Mouse (Mus musculus): ENCODE results near the gene Acap1. TPM values are rescaled to one million over a fixed set of nuclear protein-coding genes. Genes with fewer than 3 reads are reported as not detected.
"Not testable (repeated sequence)": the region's sequence is repeated elsewhere in the genome, so short reads cannot be mapped to it uniquely, and the experiment has no call there.

Gene Acap1
- polyA plus RNA-seq, 1 experiment from 2014 or later, result 0.90 TPM

- H3K27me3 ChIP-seq (replicated peaks), result peaks cover 13% of the 10 kb centered on the region; the same call in 1 of the 2 replicates
- no peak overlapping the region for H3K27ac ChIP-seq
- 77% methylated on average over 3 of the region's 3 CpGs for WGBS
- H3K4me1 ChIP-seq, result peaks cover 36% of the 10 kb centered on the region
- H3K4me3 ChIP-seq, result no peak overlapping the region
- H3K9ac ChIP-seq, result no peak overlapping the region
- no peaks in the 10 kb centered on the region for H3K36me3 ChIP-seq
- H3K9me3 ChIP-seq, result no peaks in the 10 kb centered on the region
- H3K4me2 ChIP-seq (replicated peaks), result 0 out of 2 replicates have a peak overlapping the region, but pooled peaks have one; percentile 84
- no peak for ATAC-seq (ENCODE audit: low FRiP score, low read depth)
Observed at GRCm38 (mm10) chr11:69878399-69878798, 16.9 kb downstream of the Acap1 start.

- H3K27ac ChIP-seq, result no peak within 1 kb of the TSS
- ATAC-seq (ENCODE audit: low FRiP score, low read depth), result no peak
- H3K4me2 ChIP-seq (replicated peaks), result peak within 1 kb of the TSS; percentile 84
- no peak within 1 kb of the TSS for H3K4me3 ChIP-seq
- 0 out of 2 replicates have a peak within 1 kb of the TSS, but pooled peaks have one; percentile 26 for H3K9ac ChIP-seq
- no peaks in the 10 kb centered on the region for H3K9me3 ChIP-seq
- 94% methylated on average over 11 of the region's 11 CpGs for WGBS
- H3K36me3 ChIP-seq, result no peaks in the 10 kb centered on the region
- peaks cover 36% of the 10 kb centered on the region for H3K4me1 ChIP-seq
- H3K27me3 ChIP-seq (replicated peaks), result peaks cover 13% of the 10 kb centered on the region; the same call in 1 of the 2 replicates
Observed at GRCm38 (mm10) chr11:69877878-69878277, 17.5 kb downstream of the Acap1 start, which contains the start of gene Tmem95. Gene Tmem95 (minus strand): TSS chr11:69878018.

GRCm38 (mm10) chr11:69876867-69877266 is 18.5 kb downstream of the Acap1 start:
- Histone ChIP-seq H3K9me3 (no peaks in the 10 kb centered on the region), H3K4me2 (replicated peaks) (peak overlapping the region; percentile 46), H3K4me1 (peaks cover 36% of the 10 kb centered on the region), H3K27ac (no peak overlapping the region), H3K4me3 (no peak overlapping the region), H3K27me3 (replicated peaks) (peaks cover 7% of the 10 kb centered on the region; the same call in 1 of the 2 replicates), H3K36me3 (no peaks in the 10 kb centered on the region), H3K9ac (0 out of 2 replicates have a peak overlapping the region, but pooled peaks have one; percentile 26)
- ATAC-seq (ENCODE audit: low FRiP score, low read depth), result 0 out of 2 replicates have a peak, but pooled peaks have one; percentile 29
- 1% methylated on average over 12 of the region's 12 CpGs for WGBS

- no peak overlapping the region for H3K9ac ChIP-seq
Observed at GRCm38 (mm10) chr11:69876186-69876585, 19.2 kb downstream of the Acap1 start.

GRCm38 (mm10) chr11:69872451-69872850 is 22.9 kb downstream of the Acap1 start:
- WGBS, result 85% methylated on average over 4 of the region's 4 CpGs
- Histone ChIP-seq H3K27me3 (replicated peaks) (no peaks in the 10 kb centered on the region), H3K36me3 (no peaks in the 10 kb centered on the region), H3K4me2 (replicated peaks) (no peak overlapping the region), H3K9me3 (no peaks in the 10 kb centered on the region), H3K27ac (no peak overlapping the region), H3K4me3 (no peak overlapping the region), H3K9ac (no peak overlapping the region), H3K4me1 (peaks cover 5% of the 10 kb centered on the region)
- ATAC-seq (ENCODE audit: low FRiP score, low read depth), result no peak

More at GRCm38 (mm10) chr11:69876186-69876585, 19.2 kb downstream of the Acap1 start:
- 74% methylated on average over 7 of the region's 7 CpGs for WGBS
- Histone ChIP-seq H3K4me1 (peaks cover 30% of the 10 kb centered on the region), H3K27me3 (replicated peaks) (peaks cover 7% of the 10 kb centered on the region; the same call in 1 of the 2 replicates), H3K4me3 (no peak overlapping the region), H3K36me3 (no peaks in the 10 kb centered on the region), H3K9me3 (no peaks in the 10 kb centered on the region), H3K27ac (no peak overlapping the region), H3K4me2 (replicated peaks) (no peak overlapping the region)
- no peak for ATAC-seq (ENCODE audit: low FRiP score, low read depth)

GRCm38 (mm10) chr11:69871822-69872221 is 23.5 kb downstream of the Acap1 start:
- 90% methylated on average over 7 of the region's 7 CpGs for WGBS

GRCm38 (mm10) chr11:69870289-69871069 is 24.9 kb downstream of the Acap1 start:
- ATAC-seq (ENCODE audit: low FRiP score, low read depth), result no peak
- no peak overlapping the region for H3K4me2 ChIP-seq (replicated peaks)
- WGBS, result 94% methylated on average over 2 of the region's 2 CpGs
- H3K9me3 ChIP-seq, result no peaks in the 10 kb centered on the region
- H3K4me3 ChIP-seq, result no peak overlapping the region
- H3K9ac ChIP-seq, result no peak overlapping the region
- no peak overlapping the region for H3K27ac ChIP-seq
- no peaks in the 10 kb centered on the region for H3K36me3 ChIP-seq
- no peaks in the 10 kb centered on the region for H3K27me3 ChIP-seq (replicated peaks)
- no peaks in the 10 kb centered on the region for H3K4me1 ChIP-seq

More at GRCm38 (mm10) chr11:69871822-69872221, 23.5 kb downstream of the Acap1 start:
- Histone ChIP-seq H3K9me3 (no peaks in the 10 kb centered on the region), H3K27me3 (replicated peaks) (no peaks in the 10 kb centered on the region), H3K4me1 (no peaks in the 10 kb centered on the region), H3K4me3 (no peak overlapping the region), H3K27ac (no peak overlapping the region), H3K4me2 (replicated peaks) (no peak overlapping the region), H3K9ac (no peak overlapping the region), H3K36me3 (no peaks in the 10 kb centered on the region)
- ATAC-seq (ENCODE audit: low FRiP score, low read depth), result no peak

GRCm38 (mm10) chr11:69867335-69867734 is 28.0 kb downstream of the Acap1 start:
- H3K4me2 ChIP-seq (replicated peaks), result no peak overlapping the region
- 68% methylated on average over 9 of the region's 9 CpGs for WGBS
- H3K9me3 ChIP-seq, result no peaks in the 10 kb centered on the region
- H3K27ac ChIP-seq, result no peak overlapping the region
- no peaks in the 10 kb centered on the region for H3K27me3 ChIP-seq (replicated peaks)
- H3K36me3 ChIP-seq, result no peaks in the 10 kb centered on the region
- no peak overlapping the region for H3K4me3 ChIP-seq
- no peaks in the 10 kb centered on the region for H3K4me1 ChIP-seq
- ATAC-seq (ENCODE audit: low FRiP score, low read depth), result no peak
- no peak overlapping the region for H3K9ac ChIP-seq

- WGBS, result 82% methylated on average over 9 of the region's 9 CpGs
- no peak overlapping the region for H3K9ac ChIP-seq
- ATAC-seq (ENCODE audit: low FRiP score, low read depth), result no peak
Observed at GRCm38 (mm10) chr11:69865561-69865960, 29.8 kb downstream of the Acap1 start.

GRCm38 (mm10) chr11:69864138-69864860 is 31.0 kb downstream of the Acap1 start:
- Histone ChIP-seq H3K9ac (no peak overlapping the region), H3K27me3 (replicated peaks) (peaks cover 6% of the 10 kb centered on the region; the same call in 1 of the 2 replicates), H3K9me3 (no peaks in the 10 kb centered on the region), H3K4me1 (no peaks in the 10 kb centered on the region), H3K36me3 (no peaks in the 10 kb centered on the region), H3K4me3 (no peak overlapping the region), H3K27ac (no peak overlapping the region), H3K4me2 (replicated peaks) (no peak overlapping the region)
- ATAC-seq (ENCODE audit: low FRiP score, low read depth), result no peak
- 54% methylated on average over 8 of the region's 8 CpGs for WGBS

More at GRCm38 (mm10) chr11:69865561-69865960, 29.8 kb downstream of the Acap1 start:
- Histone ChIP-seq H3K27me3 (replicated peaks) (no peaks in the 10 kb centered on the region), H3K4me1 (no peaks in the 10 kb centered on the region), H3K9me3 (no peaks in the 10 kb centered on the region), H3K4me3 (no peak overlapping the region), H3K36me3 (no peaks in the 10 kb centered on the region), H3K4me2 (replicated peaks) (no peak overlapping the region), H3K27ac (no peak overlapping the region)

GRCm38 (mm10) chr11:69863729-69864128 is 31.6 kb downstream of the Acap1 start:
- H3K36me3 ChIP-seq; H3K4me1 ChIP-seq; H3K4me2 ChIP-seq (replicated peaks); H3K9me3 ChIP-seq; ATAC-seq (ENCODE audit: low FRiP score, low read depth); H3K27ac ChIP-seq; H3K4me3 ChIP-seq; H3K9ac ChIP-seq: not testable (repeated sequence)
- peaks cover 12% of the 10 kb centered on the region for H3K27me3 ChIP-seq (replicated peaks)
- WGBS, result 81% methylated on average over 3 of the region's 3 CpGs
